Mouse (Mus musculus): ENCODE results near the gene Foxred1. TPM values are rescaled to one million over a fixed set of nuclear protein-coding genes. Genes with fewer than 3 reads are reported as not detected.

Gene Foxred1
- polyA plus RNA-seq (2017; shearing (Covaris generic)): 39.4 TPM

DNA sequence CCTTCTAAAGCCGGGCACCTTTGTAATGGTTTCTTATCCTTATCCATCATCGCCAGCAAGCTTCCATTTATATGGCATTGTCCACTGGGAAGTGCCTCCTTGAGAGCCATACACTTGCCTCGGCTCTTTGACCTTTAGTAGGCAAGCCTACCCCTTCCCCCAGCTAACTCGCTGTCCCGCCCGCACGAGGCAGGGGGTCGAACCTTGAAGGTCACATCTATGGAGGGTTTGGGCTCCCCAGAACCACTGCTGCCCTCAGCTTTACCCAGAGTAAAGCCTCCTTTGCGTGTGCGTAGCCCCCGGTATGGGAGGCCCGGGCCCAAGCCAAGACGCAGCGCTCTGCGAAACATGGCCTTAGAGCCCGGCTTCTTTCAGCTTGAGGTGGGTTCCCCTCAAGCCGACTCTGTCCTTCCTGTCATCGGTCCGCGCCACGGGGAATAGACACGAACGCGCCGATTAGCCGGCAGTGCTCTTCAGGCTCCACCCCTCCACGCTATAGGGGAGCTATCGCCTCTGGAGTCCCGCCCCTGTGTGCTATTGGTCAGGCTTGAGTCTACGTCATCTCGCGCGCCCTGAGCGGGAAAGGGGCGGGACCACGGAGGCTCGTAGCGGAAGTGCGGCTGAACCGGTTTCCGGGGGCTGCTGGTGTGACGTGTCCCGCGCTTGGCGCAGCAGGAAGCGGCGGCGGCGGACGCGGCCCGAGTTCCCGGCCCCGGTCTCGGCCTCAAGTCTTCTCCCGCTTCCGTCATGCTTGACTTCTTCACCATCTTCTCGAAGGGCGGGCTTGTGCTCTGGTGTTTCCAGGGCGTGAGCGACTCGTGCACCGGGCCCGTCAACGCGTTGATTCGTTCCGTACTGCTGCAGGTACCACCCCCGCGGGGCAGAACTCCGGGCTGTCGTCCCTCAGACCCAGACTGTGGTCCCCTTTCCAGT lies at the start of gene Foxred1:
Gene Foxred1, minus strand, starts transcription at position 514 of the 933 bp plus-strand sequence.

DNA sequence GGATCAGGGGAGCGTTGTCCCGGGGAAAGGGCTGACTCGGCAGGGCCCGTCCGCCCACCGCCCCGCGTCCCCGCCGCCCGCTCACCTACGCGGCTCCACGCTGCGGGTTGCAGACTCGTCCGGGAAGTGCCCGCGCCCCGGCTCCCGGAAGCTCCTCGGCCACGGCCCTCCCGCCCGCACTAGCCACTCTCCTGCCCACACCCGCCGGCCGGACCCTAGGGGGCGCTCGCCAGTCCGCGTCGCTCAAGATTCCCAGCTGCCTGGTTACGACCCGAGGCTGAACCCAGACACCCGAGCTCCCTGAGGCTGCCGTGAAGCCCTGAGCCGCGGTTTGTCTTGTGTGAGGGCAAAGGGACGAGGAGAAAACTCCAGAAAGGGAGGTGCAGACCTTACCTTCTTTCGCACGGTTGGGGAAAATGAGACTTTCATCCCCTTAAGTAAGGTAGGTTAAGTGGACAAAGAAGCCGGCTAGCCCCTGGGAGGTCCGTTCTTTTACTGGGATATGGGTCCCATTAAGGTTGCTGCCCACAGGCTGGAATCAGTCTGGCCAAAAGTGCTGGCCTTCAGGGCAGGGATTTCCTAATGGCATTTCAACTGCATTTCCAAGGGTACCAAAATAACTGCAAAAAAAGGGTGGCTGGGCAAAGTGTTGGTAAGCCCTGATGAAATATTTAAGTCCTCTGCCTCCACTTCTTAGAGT lies 10.9 kb downstream of the Foxred1 start, which contains the start of the genes Srpr and Tirap:
Gene Srpr, plus strand, starts transcription at position 404 of the 700 bp plus-strand sequence.
Gene Tirap, minus strand, starts transcription at position 520 of the 700 bp plus-strand sequence.

GRCm38 (mm10) chr9:35175251-35176123 lies 35.4 kb downstream of the Foxred1 start, which contains the start of gene Dcps:
TSS of gene Dcps (minus strand) at chr9:35176061.

Other genes with a start within 250 kb of the Foxred1 start
- gene St3gal4, start 91.8 kb downstream of the Foxred1 start, polyA plus RNA-seq (2017; shearing (Covaris generic)): 29.2 TPM
- gene Dcps, start 35.0 kb downstream of the Foxred1 start, polyA plus RNA-seq (2017; shearing (Covaris generic)): 38.4 TPM
- gene Srpr, start 10.9 kb downstream of the Foxred1 start, polyA plus RNA-seq (2017; shearing (Covaris generic)): 195 TPM
- gene Tirap, start 10.8 kb downstream of the Foxred1 start, polyA plus RNA-seq (2017; shearing (Covaris generic)): 2.8 TPM
- gene Fam118b, start 56.8 kb upstream of the Foxred1 start, polyA plus RNA-seq (2017; shearing (Covaris generic)): 16.4 TPM
- gene Rpusd4, start 56.8 kb upstream of the Foxred1 start, polyA plus RNA-seq (2017; shearing (Covaris generic)): 38.1 TPM
- gene Cdon, start 210.1 kb upstream of the Foxred1 start, polyA plus RNA-seq (2017; shearing (Covaris generic)): 14.4 TPM

Data from effector memory CD4-positive, alpha-beta T cell, adult 5 months (primary cell).